Mouse (Mus musculus) neural tube, embryonic 10.5 days (tissue): ENCODE data around the gene Nol8.

ENCODE experiments used
- DNase-seq: peaks from one replicate; pipeline ENCODE4 v3.0.0-alpha.2; 2017; ENCODE audit warnings: low spot score; ENCODE audit errors: extremely low spot score

Nol8 gene

GRCm38 (mm10) chr13:49684266-49684665 is 31.4 kb downstream of the Nol8 start:
- no peak for DNase-seq

GRCm38 (mm10) chr13:49691056-49691455 is 38.2 kb downstream of the Nol8 start:
- no peak for DNase-seq

- DNase-seq, result no peak
Observed at GRCm38 (mm10) chr13:49703216-49703779, 50.4 kb downstream of the Nol8 start.

GRCm38 (mm10) chr13:49706032-49706690 is 53.3 kb downstream of the Nol8 start:
- DNase-seq, result no peak

- DNase-seq, result no peak
Observed at GRCm38 (mm10) chr13:49708311-49708710, 55.4 kb downstream of the Nol8 start.

GRCm38 (mm10) chr13:49712047-49712721 is 59.3 kb downstream of the Nol8 start:
- DNase-seq, result no peak

- DNase-seq, result no peak
Observed at GRCm38 (mm10) chr13:49719310-49719709, 66.4 kb downstream of the Nol8 start.
